Mouse (Mus musculus) heart, embryonic 14.5 days (tissue): Measurements from ENCODE around the gene Hoxb3. TPM values are rescaled to one million over a fixed set of nuclear protein-coding genes. Genes with fewer than 3 reads are reported as not detected.
A peak's percentile ranks its signal among the peaks of the same experiment; 100 is the strongest.

Source experiments
- ATAC-seq: fragments of 200-750 bp; cut with Nextera tagmentation; 2 replicates; pipeline ENCODE4 v1.8.0; 2017; ENCODE audit warnings: low read depth, moderate TSS enrichment; ENCODE audit not compliant: insufficient number of reproducible peaks, insufficient read depth, low FRiP score
- H3K27ac ChIP-seq, 2 experiments: fragments of 200-500 bp in 1 of 2; fragments of 300-500 bp in 1 of 2; sonication (generic) in 1 of 2; replicated peaks in 1 of 2; 2 replicates each; pipeline ENCODE4 v1.5.1; 2012 to 2014; ENCODE audit warnings: low read depth in 2 of 2, low read length in 2 of 2, control low read depth in 1 of 2, mild to moderate bottlenecking in 1 of 2, mixed read lengths in 1 of 2; ENCODE audit not compliant: control insufficient read depth in 1 of 2, insufficient read depth in 1 of 2
- H3K27me3 ChIP-seq: fragments of 300-500 bp; sonication (generic); 2 replicates; pipeline ENCODE4 v1.6.1; 2014; ENCODE audit warnings: mild to moderate bottlenecking, low read length, control low read depth; ENCODE audit not compliant: control insufficient read depth, insufficient read depth
- H3K36me3 ChIP-seq: fragments of 300-500 bp; sonication (generic); 2 replicates; pipeline ENCODE4 v1.6.1; 2014; ENCODE audit warnings: mild to moderate bottlenecking, control low read depth, low read length, mixed read lengths; ENCODE audit not compliant: control insufficient read depth, insufficient read depth
- H3K4me1 ChIP-seq, 2 experiments: fragments of 200-500 bp in 1 of 2; fragments of 300-500 bp in 1 of 2; sonication (generic) in 1 of 2; 2 replicates each; pipeline ENCODE4 v1.6.1; 2012 to 2014; ENCODE audit warnings: low read length in 2 of 2, control low read depth in 1 of 2, mixed read lengths in 1 of 2; ENCODE audit not compliant: control insufficient read depth in 2 of 2, insufficient read depth in 2 of 2
- H3K4me2 ChIP-seq: fragments of 300-500 bp; sonication (generic); 2 replicates; pipeline ENCODE4 v1.6.1; 2014; ENCODE audit warnings: mild to moderate bottlenecking, low read length
- H3K4me3 ChIP-seq, 2 experiments: fragments of 200-500 bp in 1 of 2; fragments of 300-500 bp in 1 of 2; sonication (generic) in 1 of 2; 2 replicates each; pipeline ENCODE4 v1.5.1; 2012 to 2014; ENCODE audit warnings: low read length in 2 of 2, mild to moderate bottlenecking in 2 of 2, control low read depth in 1 of 2, low read depth in 1 of 2, moderate library complexity in 1 of 2; ENCODE audit not compliant: control insufficient read depth in 1 of 2, insufficient read depth in 1 of 2
- H3K9ac ChIP-seq: fragments of 300-500 bp; sonication (generic); 2 replicates; pipeline ENCODE4 v1.6.1; 2014; ENCODE audit warnings: mild to moderate bottlenecking, low read length
- H3K9me3 ChIP-seq: fragments of 300-500 bp; sonication (generic); 2 replicates; pipeline ENCODE4 v1.6.1; 2016; ENCODE audit warnings: low read length, control low read depth; ENCODE audit not compliant: control insufficient read depth
- WGBS: fragments of 180-500 bp; shearing (Covaris S2); extraction: QIAGEN DNeasy Blood & Tissue Kit; methylation state at CpG from one replicate; pipeline ENCODE4 v1.1.7; 2014; 5-methylcytosine and 5-hydroxymethylcytosine counted together
- polyA plus RNA-seq: library from polyadenylated mRNA; unstranded; fragments of >200 nt; fragmentation: Nextera tagmentation; extraction: Ambion mirVana; gene quantifications from 2 replicates; pipeline ENCODE4 v1.2.1, GENCODE M21; 2014

The Hoxb3 gene
- polyA plus RNA-seq, 1 experiment from 2014 or later = 0.31 TPM

DNA sequence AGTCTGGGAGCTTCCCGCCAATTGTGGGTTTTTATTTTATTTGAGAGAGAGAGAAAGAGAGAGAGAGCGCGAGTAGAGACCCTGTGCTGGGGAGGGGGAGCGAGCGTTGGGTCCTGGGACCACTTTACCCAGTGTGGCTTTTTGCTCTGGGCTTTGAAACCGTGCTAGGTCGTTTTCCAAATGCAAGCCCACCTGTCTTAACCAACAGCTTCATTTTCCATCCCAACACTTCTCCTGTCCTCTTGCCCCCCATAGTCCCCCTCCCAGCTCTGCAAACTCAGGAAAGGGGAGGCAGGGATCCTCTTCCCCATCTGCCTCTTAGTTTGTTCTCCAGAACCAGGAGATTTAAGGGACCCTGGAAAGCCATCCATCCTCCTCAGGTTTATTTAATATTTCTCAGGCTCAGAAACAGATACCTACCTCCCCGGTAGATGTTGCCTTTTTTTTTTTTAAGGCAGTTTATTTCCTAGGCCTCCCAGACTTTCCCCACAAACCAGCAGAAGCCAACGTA is 31.7 kb downstream of the Hoxb3 start:
- ATAC-seq = no peak
- H3K9me3 ChIP-seq = no peaks in the 10 kb centered on the region
- peak overlapping the region; percentile 63 for H3K4me2 ChIP-seq
- H3K27ac ChIP-seq = no peak overlapping the region
- H3K4me3 ChIP-seq = peak overlapping the region; percentile 22 to 40; a peak in 3 of 4 replicates
- peaks cover 87% of the 10 kb centered on the region for H3K27me3 ChIP-seq
- no peaks in the 10 kb centered on the region for H3K36me3 ChIP-seq
- H3K4me1 ChIP-seq = peaks cover 0 to 3% of the 10 kb centered on the region in 2 experiments; a peak in 2 of 4 replicates
- WGBS = 19% methylated on average over 9 of the region's 9 CpGs
- peak overlapping the region; percentile 36; the same call in 1 of the 2 replicates for H3K9ac ChIP-seq

- Histone ChIP-seq H3K4me1 (no peaks in the 10 kb centered on the region; a peak in 1 of 4 replicates), H3K4me3 (no peak overlapping the region), H3K9me3 (peaks cover 5% of the 10 kb centered on the region; the same call in 1 of the 2 replicates), H3K4me2 (no peak overlapping the region), H3K27me3 (peaks cover 81% of the 10 kb centered on the region), H3K36me3 (no peaks in the 10 kb centered on the region), H3K9ac (no peak overlapping the region), H3K27ac (no peak overlapping the region)
- 13% methylated on average over 5 of the region's 5 CpGs for WGBS
- no peak for ATAC-seq
These were observed 40.7 kb downstream of the Hoxb3 start for GRCm38 (mm10) chr11:96363807-96364206.

DNA sequence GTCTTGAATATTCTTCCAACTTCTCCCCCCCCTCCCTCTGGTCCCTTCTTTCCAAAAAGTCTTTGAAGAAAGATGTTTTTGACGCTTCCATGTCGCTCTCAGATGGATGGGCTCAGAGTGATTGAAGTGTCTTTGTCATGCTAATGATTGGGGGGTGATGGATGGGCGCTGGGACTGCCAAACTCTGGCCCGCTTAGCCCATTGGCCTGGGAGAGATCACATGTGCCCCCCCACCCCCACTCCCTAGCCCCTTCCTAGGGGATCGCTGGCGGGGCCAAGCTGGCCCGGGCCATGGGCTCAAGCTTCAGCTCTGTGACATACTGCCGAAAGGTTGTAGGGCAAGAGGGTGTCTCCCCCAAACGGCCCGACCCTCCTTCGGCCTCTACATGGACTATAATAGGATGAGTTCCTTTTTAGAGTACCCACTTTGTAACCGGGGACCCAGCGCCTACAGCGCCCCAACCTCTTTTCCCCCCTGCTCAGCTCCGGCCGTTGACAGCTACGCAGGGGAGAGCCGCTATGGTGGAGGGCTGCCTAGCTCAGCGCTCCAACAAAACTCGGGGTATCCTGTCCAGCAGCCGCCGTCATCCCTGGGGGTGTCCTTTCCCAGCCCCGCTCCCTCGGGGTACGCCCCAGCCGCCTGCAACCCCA is 42.4 kb downstream of the Hoxb3 start, which contains the start of gene Hoxb1:
Gene Hoxb1, plus strand, starts transcription at position 312 of the 651 bp plus-strand sequence.
- Histone ChIP-seq H3K36me3 (no peaks in the 10 kb centered on the region), H3K27me3 (peaks cover 94% of the 10 kb centered on the region), H3K4me2 (peak within 1 kb of the TSS; percentile 27; the same call in 1 of the 2 replicates), H3K9me3 (peaks cover 5% of the 10 kb centered on the region; the same call in 1 of the 2 replicates), H3K4me3 (peak within 1 kb of the TSS in 1 of 2 experiments; percentile 17; a peak in 1 of 4 replicates), H3K4me1 (no peaks in the 10 kb centered on the region; a peak in 1 of 4 replicates), H3K9ac (no peak within 1 kb of the TSS), H3K27ac (no peak within 1 kb of the TSS)
- no peak for ATAC-seq
- WGBS = 4% methylated on average over 26 of the region's 26 CpGs

- H3K27ac ChIP-seq = no peak overlapping the region
- peak overlapping the region; percentile 27; the same call in 1 of the 2 replicates for H3K4me2 ChIP-seq
- H3K9ac ChIP-seq = no peak overlapping the region
- H3K27me3 ChIP-seq = peaks cover 97% of the 10 kb centered on the region
- peak overlapping the region in 1 of 2 experiments; percentile 17; a peak in 1 of 4 replicates for H3K4me3 ChIP-seq
- no peaks in the 10 kb centered on the region for H3K36me3 ChIP-seq
- no peak for ATAC-seq
- no peaks in the 10 kb centered on the region; a peak in 1 of 4 replicates for H3K4me1 ChIP-seq
- 2% methylated on average over 47 of the region's 47 CpGs for WGBS
- H3K9me3 ChIP-seq = peaks cover 5% of the 10 kb centered on the region; the same call in 1 of the 2 replicates
These were observed 43.2 kb downstream of the Hoxb3 start for GRCm38 (mm10) chr11:96366092-96367041.

GRCm38 (mm10) chr11:96367141-96367540 is 44.0 kb downstream of the Hoxb3 start:
- H3K27ac ChIP-seq = no peak overlapping the region
- no peaks in the 10 kb centered on the region; a peak in 1 of 4 replicates for H3K4me1 ChIP-seq
- H3K27me3 ChIP-seq = peaks cover 97% of the 10 kb centered on the region
- peaks cover 5% of the 10 kb centered on the region; the same call in 1 of the 2 replicates for H3K9me3 ChIP-seq
- H3K36me3 ChIP-seq = no peaks in the 10 kb centered on the region
- no peak overlapping the region for H3K4me3 ChIP-seq
- H3K9ac ChIP-seq = no peak overlapping the region
- WGBS = 31% methylated on average over 6 of the region's 6 CpGs
- no peak overlapping the region for H3K4me2 ChIP-seq
- no peak for ATAC-seq

DNA sequence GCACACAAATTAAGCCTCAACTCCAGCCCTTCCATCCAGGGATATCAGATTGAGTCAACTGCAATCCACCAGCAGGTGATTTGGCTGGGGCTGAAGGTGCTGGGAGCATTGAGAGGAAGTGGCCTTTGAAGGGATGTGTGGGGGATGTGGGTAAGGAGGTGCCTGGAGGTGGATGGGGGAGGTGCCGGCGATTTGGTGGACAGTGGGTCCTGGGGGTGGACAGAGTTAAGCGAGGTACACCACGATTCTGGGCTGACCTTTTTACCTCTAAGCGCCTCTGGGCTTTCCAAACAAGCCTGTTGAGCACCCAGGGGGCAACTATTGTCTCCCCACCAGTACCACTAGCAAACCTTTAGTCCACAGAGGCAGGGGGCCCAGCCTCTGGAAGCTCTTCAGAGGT is 45.6 kb downstream of the Hoxb3 start:
- peaks cover 98% of the 10 kb centered on the region for H3K27me3 ChIP-seq

GRCm38 (mm10) chr11:96369140-96369539 is 46.0 kb downstream of the Hoxb3 start:
- no peak for ATAC-seq
- H3K27me3 ChIP-seq = peaks cover 98% of the 10 kb centered on the region
- 25% methylated on average over 7 of the region's 7 CpGs for WGBS

More for the DNA sequence above, 45.6 kb downstream of the Hoxb3 start:
- no peaks in the 10 kb centered on the region for H3K9me3 ChIP-seq
- H3K9ac ChIP-seq = no peak overlapping the region
- H3K36me3 ChIP-seq = no peaks in the 10 kb centered on the region
- H3K4me1 ChIP-seq = no peaks in the 10 kb centered on the region; a peak in 1 of 4 replicates
- no peak overlapping the region for H3K27ac ChIP-seq
- no peak for ATAC-seq
- H3K4me2 ChIP-seq = no peak overlapping the region
- 13% methylated on average over 5 of the region's 5 CpGs for WGBS
- H3K4me3 ChIP-seq = no peak overlapping the region

More at GRCm38 (mm10) chr11:96369140-96369539, 46.0 kb downstream of the Hoxb3 start:
- no peaks in the 10 kb centered on the region; a peak in 1 of 4 replicates for H3K4me1 ChIP-seq
- H3K36me3 ChIP-seq = no peaks in the 10 kb centered on the region
- no peak overlapping the region for H3K9ac ChIP-seq
- no peak overlapping the region for H3K4me3 ChIP-seq
- no peak overlapping the region for H3K27ac ChIP-seq
- no peaks in the 10 kb centered on the region for H3K9me3 ChIP-seq
- no peak overlapping the region for H3K4me2 ChIP-seq
